Mouse (Mus musculus) liver, embryonic 15.5 days (tissue): Measurements from ENCODE around the gene Serpinb1a. TPM values are rescaled to one million over a fixed set of nuclear protein-coding genes. Genes with fewer than 3 reads are reported as not detected.

ENCODE experiments used
- ATAC-seq: fragments of 200-750 bp; cut with Nextera tagmentation; 2 replicates; pipeline ENCODE4 v1.8.0; 2017; ENCODE audit warnings: moderate number of reproducible peaks, mild to moderate bottlenecking, moderate library complexity; ENCODE audit not compliant: insufficient read depth
- H3K27ac ChIP-seq: fragments of 300-500 bp; sonication (generic); replicated peaks from 2 replicates; pipeline ENCODE4 v1.5.1; 2015; ENCODE audit warnings: mild to moderate bottlenecking, inconsistent platforms
- H3K27me3 ChIP-seq: fragments of 300-500 bp; sonication (generic); 2 replicates; pipeline ENCODE4 v1.6.1; 2015; ENCODE audit warnings: mild to moderate bottlenecking, inconsistent platforms
- H3K36me3 ChIP-seq: fragments of 300-500 bp; sonication (generic); replicated peaks from 2 replicates; pipeline ENCODE4 v1.6.1; 2015; ENCODE audit warnings: moderate library complexity, mild to moderate bottlenecking, inconsistent platforms
- H3K4me1 ChIP-seq: fragments of 300-500 bp; sonication (generic); replicated peaks from 2 replicates; pipeline ENCODE4 v1.6.1; 2015; ENCODE audit warnings: inconsistent platforms
- H3K4me2 ChIP-seq: fragments of 300-500 bp; sonication (generic); 2 replicates; pipeline ENCODE4 v1.6.1; 2015; ENCODE audit warnings: moderate library complexity, mild to moderate bottlenecking, inconsistent platforms
- H3K4me3 ChIP-seq: fragments of 300-500 bp; sonication (generic); replicated peaks from 2 replicates; pipeline ENCODE4 v1.5.1; 2015; ENCODE audit warnings: mild to moderate bottlenecking, inconsistent platforms
- H3K9ac ChIP-seq: fragments of 300-500 bp; sonication (generic); 2 replicates; pipeline ENCODE4 v1.6.1; 2015; ENCODE audit warnings: moderate library complexity, mild to moderate bottlenecking, inconsistent platforms
- H3K9me3 ChIP-seq: fragments of 300-500 bp; sonication (generic); replicated peaks from 2 replicates; pipeline ENCODE4 v1.6.1; 2016; ENCODE audit warnings: inconsistent platforms
- WGBS: fragments of 180-500 bp; shearing (Covaris S2); methylation state at CpG from one replicate; pipeline ENCODE4 v1.1.7; 2015; ENCODE audit warnings: mixed read lengths; ENCODE audit not compliant: insufficient replicate concordance; 5-methylcytosine and 5-hydroxymethylcytosine counted together
- polyA plus RNA-seq: library from polyadenylated mRNA; unstranded; fragments of >200 nt; fragmentation: Nextera tagmentation; extraction: Ambion mirVana; gene quantifications from 2 replicates; pipeline ENCODE4 v1.2.1, GENCODE M21; 2015

Gene Serpinb1a
- polyA plus RNA-seq, 1 experiment from 2014 or later, result 44.1 TPM

GRCm38 (mm10) chr13:32794619-32795018, 56.4 kb downstream of the Serpinb1a start:
- no peaks in the 10 kb centered on the region for H3K27me3 ChIP-seq
- H3K36me3 ChIP-seq, result no peaks in the 10 kb centered on the region
- no peak overlapping the region for H3K27ac ChIP-seq
- no peaks in the 10 kb centered on the region for H3K9me3 ChIP-seq
- no peak overlapping the region for H3K9ac ChIP-seq
- no peaks in the 10 kb centered on the region for H3K4me1 ChIP-seq
- no peak overlapping the region for H3K4me2 ChIP-seq
- H3K4me3 ChIP-seq, result no peak overlapping the region
- no peak for ATAC-seq
- WGBS, result 59% methylated on average over 2 of the region's 2 CpGs

Other genes starting within 250 kb of the Serpinb1a start
- gene Mylk4, start 67.2 kb downstream of the Serpinb1a start, polyA plus RNA-seq, result 0.22 and 0.44 TPM in 2 replicates
- 10.3 and 15.2 TPM in 2 replicates for gene Wrnip1, start 49.1 kb downstream of the Serpinb1a start, polyA plus RNA-seq
- not detected in 2 replicates for gene D930007J09Rik, start 48.3 kb downstream of the Serpinb1a start, polyA plus RNA-seq
- gene Serpinb1c, start 47.0 kb upstream of the Serpinb1a start, polyA plus RNA-seq, result not detected in 2 replicates
- gene Serpinb6b, start 114.0 kb upstream of the Serpinb1a start, polyA plus RNA-seq, result 4.6 and 5.4 TPM in 2 replicates
- gene Serpinb9, start 152.1 kb upstream of the Serpinb1a start, polyA plus RNA-seq, result 1.8 and 1.9 TPM in 2 replicates
- gene Serpinb9b, start 176.2 kb upstream of the Serpinb1a start, polyA plus RNA-seq, result not detected in 2 replicates
- gene Serpinb1b, start 227.4 kb upstream of the Serpinb1a start, polyA plus RNA-seq, result 0.07 TPM in 1 of 2 replicates, not detected in the other